Mouse (Mus musculus) urinary bladder, postnatal 4 days (tissue): ENCODE results near the gene Gm20388.

Experiments
- DNase-seq, 2 experiments: peaks; one replicate each; pipeline ENCODE4 v3.0.0; 2021 to 2022; ENCODE audit warnings: low spot score in 2 of 2

The Gm20388 gene

DNA sequence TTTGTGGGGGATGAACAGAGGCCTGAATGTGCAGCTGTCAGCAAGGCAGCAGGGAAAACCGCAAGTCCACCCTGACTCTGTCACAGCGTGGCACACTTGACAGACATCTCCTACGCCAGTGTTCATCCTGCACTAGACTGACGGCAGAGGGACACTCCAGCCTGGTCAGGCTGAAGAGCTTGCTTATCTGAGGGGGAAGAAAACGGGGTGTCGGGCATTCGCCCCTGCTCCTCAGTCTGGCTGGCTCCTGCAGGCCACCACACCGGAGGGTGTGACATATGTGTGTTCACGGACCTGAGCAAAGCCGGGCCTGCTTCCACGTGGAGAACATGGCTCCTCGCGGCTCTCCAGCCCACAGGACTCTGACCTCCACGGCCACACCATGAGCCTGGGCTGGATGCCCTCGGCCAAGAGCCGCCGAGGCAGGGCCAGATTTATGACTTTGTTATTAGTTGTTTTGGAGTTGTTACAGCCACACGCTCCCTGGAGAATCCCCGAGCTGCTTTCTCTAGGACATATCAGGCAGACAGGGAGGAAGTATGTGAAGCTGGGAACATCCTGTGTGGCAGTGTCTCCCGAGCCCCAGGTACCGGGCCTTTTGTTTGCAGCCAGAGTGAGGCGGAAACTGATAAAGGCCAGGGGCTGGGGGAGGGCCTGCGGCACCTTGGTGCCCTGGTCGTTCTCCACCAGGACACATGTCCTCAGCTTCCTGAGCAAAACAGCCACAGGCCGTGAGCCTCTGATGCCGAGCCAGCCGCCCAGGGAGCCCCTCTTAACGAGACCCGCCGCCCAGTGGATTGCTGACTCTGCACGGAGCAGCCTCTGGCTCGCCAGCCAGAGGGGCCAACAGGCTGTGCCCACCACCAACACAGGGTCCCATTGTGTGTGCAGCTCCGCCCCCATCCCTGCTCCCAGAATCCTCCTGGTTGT is 1424.1 kb downstream of the Gm20388 start:
- DNase-seq: peak in 1 of 2 experiments; percentile 30

DNA sequence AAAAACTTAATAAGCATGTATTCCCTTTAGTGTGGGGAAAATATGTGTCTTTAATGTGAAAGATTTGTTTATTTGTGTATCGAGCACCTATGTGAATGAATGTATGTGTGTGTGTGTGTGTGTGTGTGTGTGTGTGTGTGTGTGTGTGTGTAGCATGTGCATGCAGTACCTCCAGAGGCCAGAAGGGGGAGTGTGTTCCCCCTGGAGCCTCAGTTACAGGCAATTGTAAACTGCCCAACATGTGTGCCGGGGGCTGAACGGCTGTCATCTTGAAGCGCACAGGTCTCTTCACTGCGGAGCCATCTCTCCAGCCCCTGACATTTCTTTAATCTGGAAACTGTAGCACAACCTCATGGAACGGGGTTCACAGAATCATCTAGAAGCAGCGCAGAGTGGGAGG is 1425.0 kb downstream of the Gm20388 start:
- DNase-seq: no peak

DNA sequence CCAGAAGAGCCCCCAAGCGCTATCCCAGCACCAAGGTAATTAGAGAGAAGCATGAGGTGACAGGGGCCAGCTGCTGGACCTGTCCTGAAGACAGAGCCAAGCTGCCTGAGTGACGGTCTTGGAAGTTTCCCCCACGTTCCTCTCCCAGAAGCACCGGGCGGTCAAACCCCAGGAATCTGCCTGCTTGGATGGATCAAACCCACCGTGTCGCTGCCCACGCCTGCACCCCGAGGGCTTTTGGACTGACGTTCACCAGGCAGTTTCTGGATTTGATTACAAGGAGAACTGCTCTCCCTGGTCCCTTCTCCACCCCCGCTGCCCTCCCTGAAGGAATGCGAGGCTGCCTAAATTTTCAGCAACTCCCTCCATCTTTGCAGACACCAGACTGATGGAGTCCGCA is 1432.3 kb downstream of the Gm20388 start:
- DNase-seq: no peak

DNA sequence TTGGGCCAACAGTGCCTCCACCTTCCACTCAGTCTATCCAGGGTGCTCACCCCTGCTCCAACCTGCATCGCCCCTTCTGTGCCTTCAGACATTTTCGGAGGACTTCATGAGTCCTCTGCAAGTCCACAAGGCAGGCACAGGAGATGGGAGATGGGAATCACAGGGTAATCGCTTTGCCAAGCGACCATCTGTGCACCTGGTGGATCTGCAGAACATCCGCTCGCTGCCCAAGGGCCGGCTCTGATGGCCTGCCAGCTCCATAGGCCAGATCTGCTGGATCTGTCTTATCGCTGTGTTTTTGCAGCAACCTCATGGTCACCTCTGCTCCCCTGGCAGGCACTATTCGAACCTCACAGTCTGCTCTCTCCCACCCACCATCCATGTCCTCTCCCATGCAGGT is 1433.8 kb downstream of the Gm20388 start:
- DNase-seq: no peak

DNA sequence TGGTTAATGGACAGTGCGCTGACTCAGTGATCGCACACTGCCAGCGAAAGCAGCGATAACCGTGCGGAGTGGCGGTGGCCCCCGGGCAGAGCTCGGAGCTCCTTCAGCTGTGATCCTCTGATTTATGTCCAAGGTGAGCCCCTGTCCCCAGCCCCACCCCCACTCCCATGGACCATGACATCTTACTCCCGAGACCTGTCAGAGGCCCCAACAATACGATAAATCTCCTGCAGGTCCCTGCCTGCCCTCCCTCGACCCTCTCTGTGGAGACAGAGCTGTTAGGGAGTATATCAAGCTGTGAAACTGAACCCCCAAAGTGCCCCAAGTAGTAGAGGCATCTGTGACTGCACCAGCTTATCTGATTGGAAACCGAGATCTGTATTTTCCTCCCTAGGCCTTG is 1435.5 kb downstream of the Gm20388 start:
- no peak for DNase-seq

DNA sequence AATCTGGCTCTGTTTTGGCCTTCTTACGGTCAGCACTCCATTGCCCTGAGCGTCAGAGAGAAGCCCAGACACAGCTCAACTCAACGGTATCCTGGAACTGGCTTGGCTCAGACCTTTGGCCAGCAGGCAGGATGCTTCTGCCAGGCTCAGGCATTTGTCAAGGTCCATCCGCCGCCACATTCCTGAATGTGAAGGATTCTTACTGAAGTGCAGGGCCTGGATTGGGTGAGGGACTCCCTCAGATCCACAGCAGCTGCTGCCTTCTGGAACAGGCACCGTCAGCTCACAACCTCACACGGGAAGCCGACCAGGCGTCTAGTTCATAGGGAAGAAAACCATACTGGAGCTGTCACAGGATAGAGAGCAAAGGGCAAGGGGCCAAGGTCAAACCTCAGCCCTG is 1436.2 kb downstream of the Gm20388 start:
- peak in 1 of 2 experiments; percentile 29 for DNase-seq

DNA sequence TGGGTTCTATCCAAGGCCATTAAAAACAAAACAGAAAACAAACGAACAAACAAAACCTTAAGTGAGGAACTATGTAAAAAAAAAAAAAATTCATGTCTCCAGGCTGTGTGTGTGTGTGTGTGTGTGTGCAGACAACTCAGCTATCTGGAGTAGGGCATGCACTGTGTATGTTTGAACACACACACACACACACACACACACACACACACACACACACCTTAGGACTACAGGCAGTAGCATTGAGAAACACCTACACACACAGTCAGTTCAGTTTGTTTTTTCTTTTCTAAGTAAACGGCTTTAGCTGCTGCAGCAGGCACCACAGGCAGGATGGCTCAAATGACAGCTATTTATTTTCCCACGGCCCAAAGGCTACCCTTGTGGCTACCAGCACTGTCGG is 1438.4 kb downstream of the Gm20388 start:
- DNase-seq: no peak

DNA sequence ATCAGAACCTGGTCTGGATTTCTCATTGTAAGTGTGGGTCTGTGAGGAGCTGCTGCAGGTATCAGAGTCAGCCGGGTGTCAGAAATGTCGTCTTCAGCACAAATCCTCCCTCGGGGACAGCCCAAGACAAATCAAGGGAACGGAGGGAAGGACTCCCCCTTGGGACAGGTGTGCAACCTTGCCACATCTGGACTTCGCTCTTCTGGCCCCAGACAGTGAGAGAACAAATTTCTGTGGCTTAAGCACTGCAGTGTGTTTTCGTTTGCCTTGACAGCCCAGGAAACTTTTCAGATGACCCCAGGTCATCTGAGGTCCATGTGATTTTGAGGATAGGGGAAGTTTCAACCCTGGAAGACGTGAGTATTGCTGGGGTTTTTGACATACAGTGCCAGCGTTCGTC is 1440.2 kb downstream of the Gm20388 start:
- DNase-seq: no peak

DNA sequence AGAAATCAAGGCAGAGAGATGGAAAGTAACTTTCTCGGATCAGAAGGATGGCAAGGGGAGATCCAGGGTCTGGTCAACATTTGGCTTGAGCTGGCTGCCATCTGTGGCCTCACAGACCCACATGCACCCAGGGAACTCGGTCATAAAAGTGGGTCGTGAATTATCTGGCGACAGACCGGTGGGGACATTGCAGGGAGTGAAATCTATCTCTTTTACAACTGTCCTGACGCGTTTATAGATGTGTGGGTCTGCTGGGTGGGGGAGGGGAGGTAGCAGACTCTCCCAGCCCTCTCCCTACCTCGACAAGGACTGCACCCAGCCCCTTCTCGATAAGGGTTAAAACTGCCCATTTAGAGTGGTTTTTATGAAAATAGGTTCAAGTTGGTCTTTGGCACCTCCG is 1444.2 kb downstream of the Gm20388 start:
- DNase-seq: no peak

DNA sequence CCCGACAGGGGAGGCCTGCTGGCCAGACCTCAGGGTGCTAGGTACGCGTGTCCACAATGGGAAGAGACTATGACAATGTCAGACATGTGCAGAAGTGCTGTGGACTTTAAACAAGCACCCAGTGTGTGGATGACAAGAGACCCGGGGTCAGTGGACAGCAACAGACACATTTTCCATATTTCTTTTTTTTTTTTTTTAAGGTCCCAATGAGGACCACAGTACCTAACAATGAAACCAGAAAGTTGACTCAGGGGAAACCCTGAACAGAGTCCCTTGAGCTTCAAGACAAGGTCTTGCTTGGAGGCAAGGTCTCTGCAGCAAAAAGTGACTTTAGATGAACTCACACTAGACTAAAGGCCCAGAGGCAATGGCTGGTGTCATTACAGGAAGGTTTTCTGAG is 1446.8 kb downstream of the Gm20388 start:
- DNase-seq: no peak

DNA sequence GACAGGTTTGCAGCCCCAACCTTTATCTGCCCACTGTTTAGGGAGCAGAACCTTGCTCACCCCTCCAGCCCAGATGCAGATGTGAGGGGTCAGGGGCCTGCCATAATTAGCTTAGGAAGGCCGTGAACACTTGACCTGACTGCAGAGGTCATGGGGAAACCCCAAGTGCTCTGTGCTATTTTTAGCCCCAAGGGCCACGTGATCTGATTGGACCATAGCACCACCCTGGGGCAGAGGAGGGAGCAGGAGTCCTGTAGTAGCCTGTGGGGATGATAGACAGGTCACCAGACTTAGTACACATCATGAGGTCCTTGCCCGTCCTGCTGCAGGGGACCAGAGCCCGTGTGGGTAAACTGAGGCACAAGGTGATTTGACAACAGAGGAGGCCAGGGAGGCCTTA is 1448.0 kb downstream of the Gm20388 start:
- DNase-seq: no peak

DNA sequence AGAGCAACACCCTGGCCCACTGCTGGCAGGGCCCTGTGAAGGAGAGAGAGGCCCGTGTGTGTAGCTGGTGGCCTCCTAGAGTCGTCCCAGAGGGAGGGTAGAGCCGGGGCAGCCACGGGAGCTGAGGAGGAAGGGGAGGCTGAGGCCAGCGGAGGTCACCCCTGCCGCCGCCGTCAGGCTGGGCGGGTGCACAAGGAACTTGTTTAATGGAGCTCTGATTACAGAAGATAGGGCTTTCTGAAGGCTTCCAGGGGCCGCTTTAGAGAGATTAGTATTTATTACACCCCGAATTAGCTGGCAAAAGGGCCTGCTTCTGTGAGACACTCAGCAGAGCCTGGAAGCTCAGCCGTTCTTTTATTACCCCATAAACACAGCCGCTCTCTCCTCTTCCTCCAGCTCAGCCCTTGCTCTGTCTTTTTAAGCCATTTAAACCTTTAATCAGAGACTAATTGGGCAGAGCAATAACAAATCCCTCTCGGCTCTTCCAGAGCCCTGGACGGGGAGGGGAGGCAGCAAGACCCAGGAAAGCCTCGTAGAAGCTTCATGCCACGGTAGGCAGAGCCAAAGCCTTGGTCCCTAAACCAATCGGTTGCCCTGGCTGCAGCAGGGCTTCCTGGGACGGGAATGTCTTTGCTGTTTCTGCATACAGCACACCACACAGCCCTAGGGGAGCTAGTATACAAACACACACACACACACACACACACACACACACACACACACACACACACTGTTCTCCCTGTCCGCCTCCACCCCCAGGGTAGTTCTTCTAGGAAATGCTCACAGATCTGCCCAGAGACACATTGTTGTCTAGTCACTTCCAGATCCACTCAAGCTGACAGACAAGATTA is 1448.7 kb downstream of the Gm20388 start:
- no peak for DNase-seq

DNA sequence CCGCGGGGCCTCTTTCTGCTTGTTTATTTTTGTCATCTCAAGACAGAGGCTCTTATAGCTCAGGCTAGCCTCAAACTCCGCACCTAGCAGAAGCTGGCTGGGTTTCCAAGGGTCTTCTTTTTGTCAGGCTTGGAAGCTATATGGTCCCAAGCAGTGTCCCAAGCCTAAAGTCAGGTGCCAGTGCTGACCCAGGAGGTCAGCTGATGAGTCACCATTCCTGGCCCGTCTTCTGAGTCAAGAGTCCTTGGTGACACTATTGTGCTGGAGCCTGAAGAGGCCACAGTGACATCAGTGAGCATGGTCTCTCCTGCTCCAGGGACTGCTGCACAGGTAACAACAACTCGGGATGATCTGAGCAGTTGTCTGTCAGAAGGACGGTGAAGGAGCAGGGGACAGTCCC is 1449.4 kb downstream of the Gm20388 start:
- no peak for DNase-seq

DNA sequence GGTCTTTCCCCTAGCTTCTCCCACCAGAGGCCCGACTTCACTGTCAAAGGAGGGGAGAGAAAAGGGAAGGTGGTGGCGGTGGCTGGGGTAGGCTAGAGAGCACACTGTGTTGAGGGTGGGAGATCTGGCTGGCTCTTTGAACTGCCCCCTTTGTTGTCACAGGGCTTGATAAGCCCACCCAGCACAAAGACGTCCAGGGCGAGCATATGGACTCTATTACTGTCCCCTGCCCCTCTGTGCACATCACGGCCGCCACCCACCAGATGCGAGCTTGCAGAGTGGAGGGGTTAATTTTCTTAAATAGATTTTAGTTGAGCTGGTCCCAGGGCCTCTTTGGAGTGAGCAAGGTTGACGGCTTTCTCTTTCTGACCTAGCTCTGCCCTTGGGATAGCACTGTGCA is 1450.5 kb downstream of the Gm20388 start:
- DNase-seq: no peak

DNA sequence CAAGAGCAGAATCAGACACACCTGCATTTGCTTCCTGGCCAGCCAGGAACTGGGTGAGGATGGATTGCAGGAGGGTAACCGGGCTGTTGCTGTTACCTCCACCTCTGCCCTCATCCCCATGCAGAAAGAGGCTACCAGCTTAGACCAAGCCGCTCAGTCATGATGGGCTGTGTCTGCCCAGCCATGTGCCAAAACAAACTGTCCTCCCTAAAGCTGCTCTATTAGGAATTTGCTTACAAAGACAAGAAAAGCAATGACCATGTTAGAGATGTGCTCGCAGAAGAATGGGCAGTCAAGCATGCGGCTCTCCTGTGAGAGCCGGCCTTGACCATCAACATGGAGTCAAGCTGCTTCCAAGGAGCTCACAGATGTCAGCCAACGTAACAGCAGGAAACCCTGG is 1454.0 kb downstream of the Gm20388 start:
- DNase-seq: no peak

DNA sequence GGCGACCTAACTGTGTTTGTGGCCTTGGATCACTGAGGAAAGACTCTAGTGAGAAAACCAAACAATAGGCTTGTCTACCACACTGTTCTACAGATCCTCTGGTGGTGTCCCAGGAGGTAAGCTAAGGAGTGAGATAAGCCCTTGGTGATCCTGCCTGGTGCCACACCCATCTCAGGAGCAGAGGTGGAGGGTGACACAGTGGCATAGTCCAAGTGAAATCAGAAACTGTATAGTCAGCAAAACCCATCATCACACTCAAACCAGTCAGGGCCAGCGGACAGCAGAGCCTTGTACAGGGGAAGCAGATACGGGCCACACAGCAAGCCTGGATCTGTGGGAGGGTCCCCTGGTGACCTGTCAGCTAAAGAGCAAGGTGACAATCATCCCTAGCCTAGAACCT is 1454.5 kb downstream of the Gm20388 start:
- no peak for DNase-seq

DNA sequence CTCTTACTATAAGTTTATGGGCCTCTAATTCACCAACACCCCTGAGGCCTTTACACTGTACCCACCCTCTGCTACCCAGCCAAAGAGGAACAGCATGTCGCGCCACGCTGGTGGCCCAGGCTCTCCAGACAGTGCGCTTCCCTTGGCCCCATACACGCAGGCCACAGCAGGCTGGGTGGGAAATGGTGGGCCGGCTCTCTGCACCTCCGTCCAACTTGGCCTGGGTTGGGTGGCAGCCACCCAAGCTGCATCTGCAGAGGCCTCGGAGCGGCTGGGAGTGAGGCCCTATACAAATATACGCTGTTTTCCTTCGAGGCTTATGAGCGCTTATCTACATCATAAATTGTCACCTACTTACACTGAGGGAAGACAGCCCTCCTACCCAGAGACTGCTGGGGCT is 1456.0 kb downstream of the Gm20388 start:
- DNase-seq: peak in 1 of 2 experiments; percentile 64

DNA sequence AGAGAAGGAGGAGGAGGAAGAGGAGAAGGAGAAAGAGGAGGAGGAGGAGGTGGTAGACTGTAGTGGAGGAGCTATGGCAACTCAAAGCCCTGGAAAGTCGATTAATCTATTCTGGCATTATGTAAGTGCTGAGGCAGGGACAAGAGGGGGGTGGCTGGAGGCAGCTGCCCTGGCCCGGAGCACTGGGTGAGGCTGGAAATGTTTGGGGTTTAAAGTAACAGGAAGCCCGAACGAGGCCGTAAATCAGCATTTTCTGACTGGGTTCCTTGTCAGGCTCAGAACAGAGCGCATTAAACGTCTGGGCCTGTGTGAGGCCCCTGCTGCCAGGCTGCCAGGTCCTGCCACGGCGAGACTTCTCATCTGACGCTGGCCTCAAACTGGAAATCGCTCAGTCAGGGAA is 1458.2 kb downstream of the Gm20388 start:
- DNase-seq: no peak

DNA sequence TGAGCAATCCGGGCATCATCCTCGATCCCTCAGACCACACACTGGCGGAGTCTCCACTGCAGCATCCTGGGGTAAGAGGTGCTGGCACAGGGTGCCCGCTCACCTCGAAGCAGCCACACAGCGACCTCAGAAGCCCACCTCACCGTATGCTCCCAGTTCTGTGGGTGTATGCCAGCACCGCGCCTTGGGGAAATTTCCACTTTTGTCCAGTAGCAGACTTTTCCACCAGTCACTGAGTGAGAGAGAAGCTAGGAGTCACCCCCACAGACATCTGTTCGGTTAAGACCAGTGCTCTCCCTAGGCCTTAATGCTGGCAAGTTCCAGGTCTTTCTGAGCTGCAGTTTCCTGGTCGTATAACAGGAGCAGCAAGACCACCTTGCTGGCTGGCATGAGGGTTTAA is 1458.7 kb downstream of the Gm20388 start:
- DNase-seq: no peak

DNA sequence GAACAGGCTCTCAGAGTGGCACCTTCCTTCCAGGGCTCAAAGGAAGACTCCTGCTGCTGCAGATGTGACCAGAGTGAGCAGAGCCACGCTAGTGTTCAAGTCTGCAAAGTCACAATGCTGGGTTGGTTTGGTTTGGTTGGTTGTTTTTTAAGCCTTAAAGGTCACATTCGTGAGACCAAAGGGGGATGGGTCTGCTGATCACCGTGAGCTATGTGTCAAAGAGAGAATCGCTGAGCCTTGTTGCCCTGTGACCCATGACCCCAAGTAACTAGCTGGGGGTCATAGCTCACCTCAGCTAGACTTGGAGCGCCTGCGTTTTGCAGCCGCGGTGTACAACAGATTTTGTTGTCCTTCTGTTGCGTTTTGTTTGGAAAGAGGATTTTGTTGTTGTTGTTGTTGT is 1460.6 kb downstream of the Gm20388 start:
- no peak for DNase-seq

DNA sequence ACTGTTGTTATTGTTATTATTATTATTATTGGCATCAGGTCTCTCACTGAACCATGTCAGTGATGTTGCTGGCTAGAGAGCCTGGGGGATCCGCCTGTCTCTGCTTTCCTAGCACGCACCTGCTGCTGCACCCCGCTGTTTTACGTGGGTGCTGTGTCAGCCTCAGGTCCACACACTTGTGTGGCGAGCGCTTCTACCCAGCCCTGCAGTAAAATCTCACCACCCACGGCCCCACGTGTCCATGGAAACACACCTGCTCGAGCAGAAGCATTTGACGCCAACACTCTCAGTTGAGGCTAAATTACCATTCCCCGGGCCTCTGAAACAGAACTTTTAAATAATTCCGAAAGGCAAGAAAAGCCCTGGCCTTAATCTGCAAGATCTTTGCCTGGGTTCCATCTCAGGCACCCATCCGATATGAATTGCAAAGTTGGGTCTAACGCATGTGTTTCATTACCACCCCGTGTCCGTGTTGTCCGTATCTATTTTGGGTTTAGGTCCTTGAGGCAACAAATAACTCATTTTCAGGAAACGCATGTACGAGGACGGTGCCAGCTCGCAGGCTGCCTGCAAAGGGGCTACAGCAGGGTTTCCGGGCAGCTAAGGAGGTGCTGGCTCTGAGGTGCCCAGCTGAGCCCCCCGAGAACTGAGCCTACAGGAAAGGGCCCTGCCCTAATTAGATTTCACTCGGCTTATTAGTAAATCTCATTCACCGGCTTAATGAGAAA is 1461.4 kb downstream of the Gm20388 start:
- no peak for DNase-seq

DNA sequence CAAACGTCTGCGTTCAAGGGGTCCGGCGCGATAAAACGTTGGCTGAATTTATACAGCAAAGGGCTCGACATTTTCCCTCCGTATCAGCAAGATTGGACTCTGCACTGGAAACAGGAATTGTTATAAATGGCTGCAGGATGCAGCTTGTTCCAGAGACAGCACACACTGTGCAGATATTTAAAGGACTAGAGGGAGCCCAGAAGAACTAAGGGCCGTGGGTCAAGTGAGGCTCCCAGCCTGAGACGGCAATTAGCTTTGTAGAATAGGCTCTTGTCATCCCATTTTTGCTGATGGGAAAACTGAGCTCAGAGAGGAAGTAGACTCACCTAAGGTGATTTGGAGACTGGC is 1462.0 kb downstream of the Gm20388 start:
- no peak for DNase-seq
